In genomic region chr5:124029220-124030035, GRCm38 (mm10) we compare ENCODE assay signal across 8 mouse cellular contexts. TPM values are rescaled to one million over a fixed set of nuclear protein-coding genes. Genes with fewer than 3 reads are reported as not detected.
DNase-seq lines count a peak whose midpoint lies in the region; ATAC-seq and TF ChIP-seq lines count a peak whose summit lies in the region.

No protein-coding gene starts in this region.

- TF ChIP-seq CTCF in lung, embryonic 14.5 days (IDR thresholded peaks at IDR 0.05; ENCODE audit: low read depth), result no peak
- TF ChIP-seq CTCF in lung, adult 2 months (IDR thresholded peaks at IDR 0.05; ENCODE audit: insufficient read depth, low read length), result no peak
- no peak for TF ChIP-seq CTCF in hindbrain, postnatal 0 days (IDR thresholded peaks at IDR 0.05; ENCODE audit: low read depth)

- no peak for TF ChIP-seq POLR2A in lung, adult 2 months (IDR thresholded peaks at IDR 0.05; ENCODE audit: borderline replicate concordance, extremely low read depth, low read depth, low read length)

- H3K27me3 ChIP-seq in lung, embryonic 14.5 days (ENCODE audit: insufficient read depth, low read length), result no peaks in the 10 kb centered on the region
- H3K27me3 ChIP-seq in hindbrain, postnatal 0 days (ENCODE audit: insufficient read depth, low read length), result no peaks in the 10 kb centered on the region
- no peaks in the 10 kb centered on the region for H3K27me3 ChIP-seq in neural tube, embryonic 15.5 days (replicated peaks)

- H3K4me1 ChIP-seq in lung, embryonic 14.5 days (ENCODE audit: insufficient read depth), result peaks cover 20% of the 10 kb centered on the region
- H3K4me1 ChIP-seq in lung, adult 2 months (ENCODE audit: control insufficient read depth, insufficient read depth, low read length), result peaks cover 19% of the 10 kb centered on the region
- peaks cover 38% of the 10 kb centered on the region for H3K4me1 ChIP-seq in hindbrain, postnatal 0 days (ENCODE audit: insufficient read depth, low read length)
- peaks cover 62% of the 10 kb centered on the region for H3K4me1 ChIP-seq in neural tube, embryonic 15.5 days

- H3K4me3 ChIP-seq in lung, embryonic 14.5 days (ENCODE audit: low read depth, low read length), result peak overlapping the region; percentile 92
- H3K4me3 ChIP-seq in lung, adult 2 months (replicated peaks; ENCODE audit: extremely low read depth, low read depth, low read length), result no peak overlapping the region
- H3K4me3 ChIP-seq in hindbrain, postnatal 0 days (ENCODE audit: low read length), result peak overlapping the region; percentile 93
- H3K4me3 ChIP-seq in neural tube, embryonic 15.5 days (replicated peaks), result peak overlapping the region; percentile 97

- ATAC-seq in lung, embryonic 14.5 days (ENCODE audit: insufficient read depth), result no peak
- ATAC-seq in hindbrain, postnatal 0 days, result no peak
- ATAC-seq in neural tube, embryonic 15.5 days (ENCODE audit: low FRiP score), result no peak

- 69% methylated on average over 19 of the region's 19 CpGs for WGBS in lung, embryonic 14.5 days
- WGBS in lung, adult 2 months, result 46% methylated on average over 19 of the region's 19 CpGs
- WGBS in hindbrain, postnatal 0 days, result 53% methylated on average over 19 of the region's 19 CpGs
- WGBS in neural tube, embryonic 15.5 days, result 65% methylated on average over 19 of the region's 19 CpGs

- H3K4me2 ChIP-seq in lung, embryonic 14.5 days, result peak overlapping the region; percentile 92
- peak overlapping the region; percentile 84 for H3K4me2 ChIP-seq in hindbrain, postnatal 0 days (ENCODE audit: low read depth, low read length)
- peak overlapping the region; percentile 79 for H3K4me2 ChIP-seq in neural tube, embryonic 15.5 days

- H3K9ac ChIP-seq in lung, embryonic 14.5 days, result no peak overlapping the region
- peak overlapping the region; percentile 94 for H3K9ac ChIP-seq in hindbrain, postnatal 0 days (replicated peaks; ENCODE audit: low read length)
- 0 out of 2 replicates have a peak overlapping the region, but pooled peaks have one; percentile 99 for H3K9ac ChIP-seq in neural tube, embryonic 15.5 days (replicated peaks)

- peaks cover 15% of the 10 kb centered on the region; the same call in 1 of the 2 replicates for H3K36me3 ChIP-seq in lung, embryonic 14.5 days (ENCODE audit: insufficient read depth)
- no peaks in the 10 kb centered on the region for H3K36me3 ChIP-seq in hindbrain, postnatal 0 days (ENCODE audit: insufficient read depth, low read length)
- no peaks in the 10 kb centered on the region for H3K36me3 ChIP-seq in neural tube, embryonic 15.5 days

- peak; percentile 48 for DNase-seq in adrenal gland, adult 2 months
- no peak for DNase-seq in adrenal gland, postnatal 4 days (ENCODE audit: low spot score in 2 of 2)
- DNase-seq in lung, embryonic 14.5 days, result no peak
- DNase-seq in lung, adult 2 months, result no peak
- DNase-seq in hindbrain, postnatal 0 days (ENCODE audit: low spot score), result peak; percentile 27
- DNase-seq in frontal cortex, postnatal 36 days (ENCODE audit: low spot score in 2 of 2), result no peak
- no peak for DNase-seq in layer of hippocampus, adult 8-10 months (ENCODE audit: low spot score in 2 of 2)

- no peaks in the 10 kb centered on the region for H3K9me3 ChIP-seq in lung, embryonic 14.5 days (ENCODE audit: low read depth, low read length)
- no peaks in the 10 kb centered on the region for H3K9me3 ChIP-seq in hindbrain, postnatal 0 days (ENCODE audit: low read length)
- H3K9me3 ChIP-seq in neural tube, embryonic 15.5 days (replicated peaks), result no peaks in the 10 kb centered on the region

- no peak overlapping the region; the same call in 1 of the 2 replicates for H3K27ac ChIP-seq in lung, embryonic 14.5 days (ENCODE audit: low read depth)
- peak overlapping the region; percentile 95 for H3K27ac ChIP-seq in hindbrain, postnatal 0 days
- H3K27ac ChIP-seq in neural tube, embryonic 15.5 days (replicated peaks), result peak overlapping the region; percentile 92

RNA-seq across cellular contexts. Expression of gene Vps37b, which starts 2.6 kb away (rescaled TPM):
- total RNA-seq in adrenal gland, adult 2 months (2021), result 100 to 1,000 TPM in 1 of 2 experiments, 10 to 100 TPM in 1; 65.8 to 146 TPM
- 198 and 208 TPM in 2 replicates for polyA plus RNA-seq in adrenal gland, adult 2 months (2012; rRNA removed)
- 10 to 100 TPM; 61.4 to 64.1 TPM for total RNA-seq in adrenal gland, postnatal 4 days (2021)
- polyA plus RNA-seq in lung, embryonic 14.5 days (2014; fragmentation: Nextera tagmentation; extraction: Ambion mirVana), result 34.8 and 39.3 TPM in 2 replicates
- polyA plus RNA-seq in lung, adult 2 months (2012; rRNA removed), result 36.6 and 39.3 TPM in 2 replicates
- total RNA-seq in hindbrain, postnatal 0 days (2014; rRNA removed), result 104 and 110 TPM in 2 replicates
- 94.0 and 95.1 TPM in 2 replicates for polyA plus RNA-seq in hindbrain, postnatal 0 days (2015; fragmentation: Nextera tagmentation; extraction: Ambion mirVana)
- polyA plus RNA-seq in neural tube, embryonic 15.5 days (2015; fragmentation: Nextera tagmentation; extraction: Ambion mirVana), result 48.8 and 50.4 TPM in 2 replicates
- total RNA-seq in layer of hippocampus, adult 8-10 months (2022), result 10 to 100 TPM; 35.9 to 39.4 (median 36.6) TPM

RNA-seq across cellular contexts. Expression of gene Hip1r, which starts 56.0 kb away (rescaled TPM):
- 10 to 100 TPM; 16.4 to 19.3 TPM for total RNA-seq in adrenal gland, adult 2 months (2021)
- polyA plus RNA-seq in adrenal gland, adult 2 months (2012; rRNA removed), result 6.5 and 10.4 TPM in 2 replicates
- 10 to 100 TPM; 16.3 to 23.6 TPM for total RNA-seq in adrenal gland, postnatal 4 days (2021)
- 9.1 and 9.3 TPM in 2 replicates for polyA plus RNA-seq in lung, embryonic 14.5 days (2014; fragmentation: Nextera tagmentation; extraction: Ambion mirVana)
- 31.9 and 36.4 TPM in 2 replicates for polyA plus RNA-seq in lung, adult 2 months (2012; rRNA removed)
- 46.9 and 65.5 TPM in 2 replicates for total RNA-seq in hindbrain, postnatal 0 days (2014; rRNA removed)
- polyA plus RNA-seq in hindbrain, postnatal 0 days (2015; fragmentation: Nextera tagmentation; extraction: Ambion mirVana), result 32.6 and 33.9 TPM in 2 replicates
- polyA plus RNA-seq in neural tube, embryonic 15.5 days (2015; fragmentation: Nextera tagmentation; extraction: Ambion mirVana), result 24.1 and 31.0 TPM in 2 replicates
- total RNA-seq in layer of hippocampus, adult 8-10 months (2022), result 10 to 100 TPM; 33.5 to 47.0 (median 44.6) TPM

Comparison
In these comparisons a context has a peak if more than half of its experiments do, and no peak if none do; other contexts are left out.
1. DNase-seq: peak in adrenal gland, adult 2 months (single experiment) and hindbrain, postnatal 0 days (single experiment); none in adrenal gland, postnatal 4 days (0 of 2), lung, embryonic 14.5 days (single experiment), lung, adult 2 months (single experiment), frontal cortex, postnatal 36 days (0 of 2) and layer of hippocampus, adult 8-10 months (0 of 2).
2. Peak in every context shown above with its lines, with median percentiles within 50 percentile points of each other: H3K4me2 ChIP-seq.